Mouse (Mus musculus) hindlimb bud, embryonic 11.5 days (tissue): Measurements from ENCODE around the gene Plagl2.
"Not testable (repeated sequence)": the region's sequence is repeated elsewhere in the genome, so short reads cannot be mapped to it uniquely, and the experiment has no call there.

ENCODE experiments used
- DNase-seq: peaks from one replicate; pipeline ENCODE4 v3.0.0-alpha.2; 2012; ENCODE audit warnings: low read depth, low spot score; ENCODE audit errors: extremely low spot score

Plagl2 gene

DNA sequence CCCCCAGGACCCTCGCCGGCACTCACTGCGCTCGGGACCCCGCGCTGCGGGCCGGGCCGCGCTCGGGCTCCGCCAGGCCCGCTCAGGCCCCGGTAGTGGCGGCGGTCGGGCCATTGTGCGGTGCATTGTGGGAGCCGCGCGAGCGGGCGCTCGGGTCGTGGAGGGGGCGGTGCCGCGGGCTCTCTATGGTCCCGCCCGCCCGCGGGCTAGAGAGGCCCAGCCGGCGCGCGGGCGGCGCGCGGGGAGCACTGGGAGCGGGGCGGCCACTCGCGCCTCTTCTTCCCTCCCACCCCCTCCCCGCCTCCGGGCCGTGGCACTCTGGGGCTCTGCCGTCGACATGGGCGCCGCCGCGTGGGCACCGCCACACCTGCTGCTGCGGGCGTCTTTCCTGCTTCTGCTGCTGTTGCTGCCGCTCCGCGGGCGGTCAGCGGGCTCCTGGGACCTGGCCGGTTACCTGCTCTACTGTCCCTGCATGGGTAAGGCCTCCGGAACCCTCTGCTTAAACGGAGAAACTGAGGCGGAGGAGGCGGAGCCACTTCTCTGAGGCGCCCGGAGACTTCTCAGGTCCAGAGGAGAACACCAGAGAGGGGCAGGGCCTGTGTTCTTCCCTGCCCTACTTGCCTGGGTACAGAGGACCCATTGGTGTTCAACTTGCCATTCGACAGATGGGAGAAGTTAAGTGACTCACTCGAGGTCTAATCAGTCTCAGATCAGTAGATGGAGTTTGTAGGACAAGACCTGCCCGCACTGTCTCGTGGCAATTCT lies at the start of gene Plagl2, which contains the start of gene Pofut1:
TSS of gene Plagl2 (minus strand) at position 177 of the 765 bp plus-strand sequence.
TSS of gene Pofut1 (plus strand) at position 284 of the 765 bp plus-strand sequence.
- DNase-seq, result peak; percentile 39

GRCm38 (mm10) chr2:153287835-153288234 lies 46.6 kb upstream of the Plagl2 start:
- no peak for DNase-seq

DNA sequence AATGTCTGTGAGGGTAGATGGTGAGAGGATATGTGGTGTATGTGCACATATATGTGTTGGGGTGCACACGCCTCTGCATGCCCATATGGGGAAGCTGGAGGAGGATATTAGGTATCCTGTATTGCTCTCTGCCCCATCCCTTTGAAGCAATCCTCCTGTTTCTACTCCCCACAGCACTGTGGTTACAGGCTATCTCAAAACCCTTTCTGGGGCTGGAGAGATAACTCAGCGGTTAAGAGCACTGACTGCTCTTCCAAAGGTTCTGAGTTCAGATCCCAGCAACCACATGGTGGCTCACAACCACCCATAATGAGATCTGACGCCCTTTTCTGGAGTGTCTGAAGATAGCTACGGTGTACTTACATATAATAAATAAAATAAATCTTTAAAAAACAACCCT lies 45.3 kb upstream of the Plagl2 start:
- no peak for DNase-seq

- DNase-seq, result no peak
Measured at GRCm38 (mm10) chr2:153283919-153284318, 42.7 kb upstream of the Plagl2 start.

DNA sequence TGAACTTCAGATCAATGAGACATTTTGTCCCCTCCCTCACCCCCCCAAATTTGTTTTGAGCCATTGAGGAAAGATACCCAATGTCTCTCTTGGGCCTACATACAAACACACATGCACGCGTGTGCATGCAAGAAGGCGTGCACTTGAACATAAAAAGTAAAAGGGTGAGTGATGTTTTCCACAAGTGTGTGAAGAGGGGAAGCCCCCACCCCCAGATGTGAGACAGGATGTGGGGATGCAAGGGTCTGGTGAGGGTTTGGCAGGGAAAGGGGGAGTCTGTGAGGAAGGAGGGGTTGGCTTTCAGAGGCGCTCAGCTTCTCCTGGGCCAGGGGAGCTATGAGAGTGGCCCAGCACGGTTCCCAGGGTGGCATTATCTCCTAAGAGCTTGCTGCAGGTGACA lies 37.1 kb upstream of the Plagl2 start:
- no peak for DNase-seq

DNA sequence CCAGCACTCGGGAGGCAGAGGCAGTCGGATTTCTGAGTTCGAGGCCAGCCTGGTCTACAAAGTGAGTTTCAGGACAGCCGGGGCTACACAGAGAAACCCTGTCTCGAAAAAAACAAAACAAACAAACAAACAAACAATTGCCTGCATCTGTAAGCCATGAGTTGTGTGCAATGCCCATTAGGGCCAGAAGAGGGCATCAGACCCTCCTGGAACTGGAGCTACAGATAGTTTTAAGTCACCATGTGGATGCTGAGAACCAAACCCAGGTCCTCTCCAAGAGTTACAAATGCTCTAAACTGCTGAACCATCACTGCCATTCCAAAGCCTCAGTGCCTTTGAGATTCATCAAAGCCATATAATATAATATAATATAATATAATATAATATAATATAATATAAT lies 35.6 kb upstream of the Plagl2 start:
- DNase-seq, result not testable (repeated sequence)

GRCm38 (mm10) chr2:153276440-153276839 lies 35.2 kb upstream of the Plagl2 start:
- no peak for DNase-seq

DNA sequence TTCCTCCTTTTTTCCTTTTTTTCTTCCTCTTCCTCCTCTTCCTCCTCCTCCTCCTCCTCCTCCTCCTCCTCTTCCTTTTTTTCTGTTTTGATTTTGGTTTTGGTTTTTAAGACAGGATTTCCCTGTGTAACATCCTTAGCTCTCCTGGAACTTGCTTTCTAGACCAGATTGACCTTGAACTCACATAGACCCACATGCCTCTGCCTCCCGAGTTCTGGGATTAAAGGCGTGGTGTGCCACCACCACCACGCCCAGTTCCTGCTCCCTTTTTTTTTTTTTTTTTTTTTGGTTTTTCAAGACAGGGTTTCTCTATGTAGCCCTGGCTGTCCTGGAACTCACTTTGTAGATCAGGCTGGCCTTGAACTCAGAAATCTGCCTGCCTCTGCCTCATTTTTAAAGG lies 34.4 kb upstream of the Plagl2 start:
- DNase-seq, result not testable (repeated sequence)

DNA sequence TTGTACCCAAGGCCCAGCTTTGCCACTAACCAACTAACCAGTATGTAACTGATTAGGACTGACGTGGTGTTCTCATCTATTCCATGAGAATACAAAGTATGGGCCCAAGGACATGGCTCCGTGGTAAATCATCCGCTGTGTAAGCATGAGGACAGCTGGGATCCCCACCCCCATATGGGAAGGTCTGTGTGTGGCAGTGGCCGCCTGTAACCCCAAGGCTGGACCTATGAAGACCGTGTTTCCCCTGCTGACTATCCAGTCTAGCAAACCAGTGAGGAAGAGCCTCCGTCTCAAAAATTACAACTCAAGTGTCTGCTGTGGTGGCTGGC lies 33.7 kb upstream of the Plagl2 start:
- DNase-seq, result no peak

- DNase-seq, result not testable (repeated sequence)
Measured at GRCm38 (mm10) chr2:153274200-153274918, 33.1 kb upstream of the Plagl2 start.

DNA sequence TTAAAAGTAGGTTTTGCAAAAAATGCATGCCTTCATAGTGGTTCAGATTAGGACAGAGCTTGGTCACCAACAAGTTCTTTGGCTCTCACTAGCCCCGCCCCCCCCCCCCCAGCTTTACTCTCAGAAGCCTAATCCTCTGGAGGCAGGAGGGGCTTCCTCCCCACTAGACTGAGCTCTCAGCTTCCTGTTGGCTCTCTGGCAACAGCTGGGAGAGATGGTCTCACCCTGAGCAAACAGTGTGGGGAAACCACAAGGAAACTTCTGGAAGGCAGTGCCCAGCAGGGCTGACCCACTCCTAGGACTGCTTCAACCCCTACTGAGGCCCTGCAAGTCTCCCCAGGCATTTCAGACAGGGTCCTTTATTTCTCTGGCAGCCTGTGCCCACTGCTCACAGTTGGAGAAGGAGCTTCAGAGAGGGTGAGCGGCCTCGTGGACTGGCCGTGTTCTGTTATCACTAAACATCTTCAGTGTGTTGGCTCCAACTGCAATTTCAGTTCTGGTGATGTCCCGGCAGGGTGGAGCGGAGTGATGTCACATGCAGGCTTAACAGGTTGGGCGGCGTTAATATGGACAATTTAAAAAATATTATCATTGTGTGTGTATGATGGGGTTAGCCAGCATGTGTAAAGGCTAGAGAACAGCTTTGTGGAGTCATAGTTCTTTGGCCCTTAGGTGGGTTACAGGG lies 29.1 kb upstream of the Plagl2 start:
- not testable (repeated sequence) for DNase-seq

DNA sequence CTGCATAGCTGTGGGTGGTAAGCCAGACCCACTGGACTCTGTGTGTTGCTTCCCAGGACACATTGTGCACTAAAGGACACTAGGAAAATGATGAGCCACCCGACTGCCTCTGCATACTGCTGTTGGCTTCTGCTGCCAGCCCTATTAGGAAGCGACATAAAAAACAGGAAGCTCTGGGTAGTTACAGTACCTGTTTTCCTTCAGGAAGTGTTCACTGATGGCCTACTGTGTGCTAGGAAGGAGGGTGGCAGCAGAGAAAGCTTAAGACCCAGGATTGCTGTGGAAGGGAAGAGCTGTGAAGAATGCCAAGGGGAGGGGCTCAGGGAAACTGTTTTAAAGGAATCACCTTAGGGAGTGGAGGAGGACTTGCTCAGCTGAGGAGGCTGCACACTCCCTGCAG lies 26.1 kb upstream of the Plagl2 start:
- no peak for DNase-seq

DNA sequence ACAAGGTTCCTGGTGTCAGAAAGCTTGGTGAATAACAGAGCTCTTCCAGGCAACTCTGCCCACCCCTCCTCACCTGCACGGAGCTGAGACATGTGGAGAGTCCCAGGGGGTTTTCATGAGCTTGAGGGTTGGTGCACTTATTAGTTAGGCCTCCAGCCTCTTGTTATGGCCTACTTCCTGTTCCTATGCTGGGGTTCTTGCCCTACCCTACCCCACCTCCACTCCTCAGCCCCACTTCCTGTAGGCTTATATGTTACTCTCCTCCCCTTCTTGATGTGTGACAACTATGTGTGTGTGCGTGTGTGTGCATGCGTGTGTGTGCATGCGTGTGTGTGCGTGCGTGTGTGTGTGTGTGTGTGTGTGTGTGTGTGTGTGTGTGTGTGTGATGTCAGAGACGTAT lies 21.8 kb upstream of the Plagl2 start:
- DNase-seq, result no peak

DNA sequence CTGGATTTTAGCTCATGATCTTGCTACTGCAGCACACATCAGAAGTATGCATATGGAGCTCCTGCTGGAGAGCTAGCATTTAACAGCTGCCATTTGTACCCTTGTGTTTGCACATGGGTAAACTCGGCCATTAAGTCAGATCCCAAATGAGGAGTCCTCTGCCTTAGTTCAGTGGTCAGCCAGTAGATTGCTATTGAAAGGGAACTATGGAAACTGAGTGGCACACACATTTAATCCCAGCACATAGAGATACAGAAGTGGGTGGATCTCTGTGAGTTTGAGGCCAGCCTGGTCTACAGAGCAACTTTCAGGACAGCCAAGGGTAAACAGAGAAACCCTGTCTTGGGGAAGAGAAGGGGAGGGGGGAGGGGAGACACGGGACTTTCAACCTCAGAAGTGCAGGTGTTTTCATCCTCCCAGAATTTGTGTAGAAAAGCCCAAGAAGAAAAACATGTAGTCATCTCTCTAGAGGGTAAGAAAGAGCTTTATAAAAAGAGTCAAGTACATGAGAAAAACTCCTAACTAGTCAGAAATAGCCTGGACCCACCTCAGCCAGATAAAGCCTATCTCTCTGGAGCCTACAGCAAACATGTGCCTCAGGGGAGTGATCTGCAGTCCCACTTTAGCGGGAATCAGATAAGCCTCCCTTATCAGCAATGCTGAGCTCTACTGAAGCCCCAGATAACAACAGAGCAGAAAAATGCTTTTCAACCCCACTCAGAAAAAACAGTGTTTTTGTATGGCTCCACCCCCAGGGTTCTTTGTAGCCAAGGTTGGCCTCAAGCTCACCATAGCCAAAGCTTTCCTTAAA lies 18.8 kb upstream of the Plagl2 start:
- DNase-seq, result no peak

GRCm38 (mm10) chr2:153259030-153259863 lies 18.0 kb upstream of the Plagl2 start:
- no peak for DNase-seq

DNA sequence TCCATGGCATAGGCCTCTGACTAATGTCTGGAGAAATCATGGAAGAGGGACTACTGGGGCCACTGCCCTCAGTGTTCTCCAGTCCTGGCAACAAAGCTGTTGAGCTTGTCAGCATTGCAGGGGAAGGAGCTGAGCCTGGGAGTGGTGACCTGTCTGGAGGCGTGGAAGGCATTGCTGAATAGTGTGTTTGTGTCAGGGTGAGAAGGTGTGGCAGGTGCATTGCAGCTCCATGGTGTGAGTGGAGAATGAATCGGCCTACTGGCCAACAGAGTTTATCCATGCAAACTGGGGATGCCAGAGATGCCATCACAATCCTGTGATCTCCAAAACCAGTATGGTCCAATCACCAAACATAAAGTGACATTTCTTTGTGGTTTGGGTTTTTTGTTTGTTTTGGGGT lies 15.4 kb upstream of the Plagl2 start:
- no peak for DNase-seq

DNA sequence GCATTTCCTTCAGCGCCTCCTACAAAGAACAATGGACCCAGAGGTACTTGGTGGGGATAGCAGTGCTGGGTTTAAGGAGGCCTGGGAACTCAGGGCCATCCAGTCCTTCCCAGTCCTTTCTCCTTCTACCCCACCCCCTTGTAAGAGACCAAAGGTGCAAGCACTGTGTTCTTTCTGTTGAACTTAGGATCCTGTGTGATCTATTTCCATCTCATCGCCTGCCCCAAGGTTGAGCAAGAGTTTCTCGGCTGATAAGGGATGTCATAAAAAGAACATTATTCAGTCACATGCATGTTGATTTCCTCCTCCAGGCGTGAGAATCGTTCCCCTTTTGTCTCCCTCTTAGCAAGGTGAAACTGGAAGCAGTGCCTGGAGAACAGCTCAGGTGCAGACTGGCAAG lies 8.5 kb upstream of the Plagl2 start:
- DNase-seq, result no peak

DNA sequence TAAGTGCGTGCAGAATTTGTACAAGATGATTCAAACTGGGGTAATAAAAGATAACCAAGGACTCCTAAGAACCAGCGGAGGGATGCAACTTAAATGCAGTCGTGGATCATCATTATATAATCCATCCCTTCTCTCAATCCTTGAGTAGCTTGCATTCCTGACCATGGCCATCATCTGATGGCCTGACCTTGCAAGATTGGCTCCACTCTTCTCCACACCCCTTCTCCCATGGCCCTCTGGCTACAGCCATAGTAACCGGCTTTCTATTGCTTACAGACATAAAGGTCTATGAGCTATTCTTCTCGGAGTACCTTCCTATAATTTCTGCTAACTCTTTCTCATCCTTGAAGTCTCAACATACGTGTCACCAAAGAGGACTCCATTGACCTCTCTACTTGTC lies 930 bp upstream of the Plagl2 start:
- no peak for DNase-seq

DNA sequence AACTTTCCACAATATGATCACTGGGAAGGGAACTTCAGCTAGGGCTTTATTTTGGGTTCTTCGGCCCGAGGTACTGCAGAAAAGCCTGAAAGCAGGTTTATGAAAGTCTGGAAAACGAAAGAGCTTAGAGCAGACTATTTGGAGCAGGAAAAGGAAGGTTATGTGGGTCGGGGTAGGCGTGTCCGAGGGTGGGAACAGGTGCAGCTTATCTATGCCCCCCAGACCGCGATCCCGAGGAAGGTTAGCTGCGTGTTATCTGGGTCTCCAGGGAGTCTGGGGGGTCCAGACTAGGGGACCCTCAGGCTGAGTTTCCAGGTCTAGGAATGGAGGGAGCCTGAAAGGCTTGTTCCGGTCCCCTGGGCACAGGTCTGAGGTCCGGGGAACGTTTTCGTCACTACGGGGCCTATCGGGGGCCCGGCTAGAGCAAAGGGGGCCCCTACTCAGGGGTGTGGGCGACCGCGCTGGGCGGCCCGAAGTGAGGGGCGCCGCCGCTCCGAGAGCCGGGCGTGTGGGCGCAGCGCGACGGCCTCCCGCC lies 458 bp downstream of the Plagl2 start:
- DNase-seq, result no peak
